In genomic region chr5:149007295-149007646, GRCm38 (mm10) we compare ENCODE assay signal across 10 mouse cellular contexts. TPM values are rescaled to one million over a fixed set of nuclear protein-coding genes. Genes with fewer than 3 reads are reported as not detected.
A peak's percentile ranks its signal among the peaks of the same experiment; 100 is the strongest.
DNase-seq lines count a peak whose midpoint lies in the region; ATAC-seq and TF ChIP-seq lines count a peak whose summit lies in the region.
"Had no signal": no experiment of that assay in that cellular context is flagged by ENCODE, and none has a peak within 500 bp of the region (broad histone marks: within the 10 kb centered on the region; RNA-seq: fewer than 3 reads in every experiment).

No protein-coding gene starts in this region.

- peak overlapping the region; percentile 9; the same call in 1 of the 2 replicates for H3K4me3 ChIP-seq in lung, embryonic 16.5 days (ENCODE audit: low read length)
- H3K4me3 ChIP-seq in limb, embryonic 13.5 days, result peak overlapping the region; percentile 6; the same call in 1 of the 2 replicates
- no peak overlapping the region for H3K4me3 ChIP-seq in small intestine, adult 2 months (ENCODE audit: low read depth, low read length)

- no peaks in the 10 kb centered on the region for H3K27me3 ChIP-seq in lung, embryonic 16.5 days (ENCODE audit: control insufficient read depth, insufficient read depth, low read depth, low read length)
- H3K27me3 ChIP-seq in limb, embryonic 13.5 days, result no peaks in the 10 kb centered on the region
- H3K27me3 ChIP-seq in small intestine, adult 2 months (ENCODE audit: control insufficient read depth, insufficient read depth, low read length), result no peaks in the 10 kb centered on the region
- H3K27me3 ChIP-seq: Patski had no signal

- TF ChIP-seq POLR2A in small intestine, adult 2 months (IDR thresholded peaks at IDR 0.05; ENCODE audit: low read depth, low read length), result no peak

- peak overlapping the region; percentile 56 for H3K9ac ChIP-seq in lung, embryonic 16.5 days (ENCODE audit: low read length)
- H3K9ac ChIP-seq in limb, embryonic 13.5 days, result peak overlapping the region; percentile 46

- DNase-seq in lung, adult 18-20 months, result no peak
- peak; percentile 35 for DNase-seq in heart, adult 8-10 months (ENCODE audit: low spot score)
- DNase-seq in adrenal gland, adult 8-10 months, result no peak
- DNase-seq in natural killer cell, adult 2 months (ENCODE audit: low spot score in 2 of 2), result no peak

- no peaks in the 10 kb centered on the region; the same call in 1 of the 2 replicates for H3K9me3 ChIP-seq in lung, embryonic 16.5 days (ENCODE audit: control insufficient read depth, low read length)
- H3K9me3 ChIP-seq in limb, embryonic 13.5 days, result no peaks in the 10 kb centered on the region

- no peak for ATAC-seq in lung, embryonic 16.5 days (ENCODE audit: low read depth)
- no peak for ATAC-seq in limb, embryonic 13.5 days (ENCODE audit: low FRiP score, low read depth)
- no peak for ATAC-seq in megakaryocyte-erythroid progenitor cell, adult 5-6 weeks (replicated peaks; ENCODE audit: low FRiP score, low TSS enrichment, poor library complexity, severe bottlenecking)

- no peak for TF ChIP-seq CTCF in small intestine, adult 2 months (IDR thresholded peaks at IDR 0.05; ENCODE audit: extremely low read depth, insufficient read length, insufficient replicate concordance, low read depth, low read length)

- H3K27ac ChIP-seq in lung, embryonic 16.5 days (ENCODE audit: low read length), result peak overlapping the region; percentile 51
- H3K27ac ChIP-seq in limb, embryonic 13.5 days, result peak overlapping the region; percentile 81
- H3K27ac ChIP-seq in small intestine, adult 2 months (ENCODE audit: insufficient read depth, low read depth, low read length), result 0 out of 2 replicates have a peak overlapping the region, but pooled peaks have one; percentile 8

- H3K36me3 ChIP-seq in lung, embryonic 16.5 days (ENCODE audit: control insufficient read depth, insufficient read depth, low read length), result no peaks in the 10 kb centered on the region
- no peaks in the 10 kb centered on the region for H3K36me3 ChIP-seq in limb, embryonic 13.5 days
- H3K36me3 ChIP-seq in small intestine, adult 2 months (ENCODE audit: control insufficient read depth, insufficient read depth, low read length), result no peaks in the 10 kb centered on the region

- H3K4me1 ChIP-seq in lung, embryonic 16.5 days (replicated peaks; ENCODE audit: control insufficient read depth, insufficient read depth, low read length), result peaks cover 11% of the 10 kb centered on the region; the same call in 1 of the 2 replicates
- H3K4me1 ChIP-seq in limb, embryonic 13.5 days, result peaks cover 35% of the 10 kb centered on the region
- H3K4me1 ChIP-seq in small intestine, adult 2 months (ENCODE audit: control insufficient read depth, insufficient read depth, insufficient read length, low read length), result peaks cover 4% of the 10 kb centered on the region; the same call in 1 of the 2 replicates

- H3K4me2 ChIP-seq in lung, embryonic 16.5 days (ENCODE audit: low read depth, low read length), result peak overlapping the region; percentile 44
- H3K4me2 ChIP-seq in limb, embryonic 13.5 days (replicated peaks), result peak overlapping the region; percentile 64

- 35% methylated on average over 5 of the region's 5 CpGs for WGBS in lung, embryonic 16.5 days
- 43% methylated on average over 5 of the region's 5 CpGs for WGBS in limb, embryonic 13.5 days
- 15% methylated on average over 5 of the region's 5 CpGs for WGBS in small intestine, adult 2 months

RNA-seq across cellular contexts. Expression of gene Gm42791, which starts 12.3 kb away (rescaled TPM):
- 0.94 and 1.3 TPM in 2 replicates for polyA plus RNA-seq in lung, embryonic 16.5 days (2015; fragmentation: Nextera tagmentation; extraction: Ambion mirVana)
- total RNA-seq in heart, adult 8-10 months (2022), result 1 to 10 TPM; 3.2 to 7.7 (median 7.3) TPM
- polyA plus RNA-seq in limb, embryonic 13.5 days (2015; fragmentation: Nextera tagmentation; extraction: Ambion mirVana), result 1.6 and 2.6 TPM in 2 replicates
- polyA plus RNA-seq in small intestine, adult 2 months (2012; rRNA removed), result not detected in 2 replicates
- 12.5 TPM in 1 of 2 replicates, not detected in the other for total RNA-seq in megakaryocyte-erythroid progenitor cell, adult 5-6 weeks (2014; fragmentation: Nextera tagmentation)
- total RNA-seq in megakaryocyte-erythroid progenitor cell, adult 5-6 weeks (2017), result 7.8 and 10.8 TPM in 2 replicates
- total RNA-seq in adrenal gland, adult 8-10 months (2022), result 1 to 10 TPM; 1.7 to 6.9 (median 5.2) TPM
- polyA plus RNA-seq: cortical plate, adult 2 months; Patski had no signal

Comparison
In these comparisons a context has a peak if more than half of its experiments do, and no peak if none do; other contexts are left out.
1. H3K27ac ChIP-seq: peak in every context shown above with its lines; median percentile 81 in limb, embryonic 13.5 days; 51 in lung, embryonic 16.5 days; 8 in small intestine, adult 2 months.